16 mouse cellular contexts compared by ENCODE assay signal in the genomic region with DNA sequence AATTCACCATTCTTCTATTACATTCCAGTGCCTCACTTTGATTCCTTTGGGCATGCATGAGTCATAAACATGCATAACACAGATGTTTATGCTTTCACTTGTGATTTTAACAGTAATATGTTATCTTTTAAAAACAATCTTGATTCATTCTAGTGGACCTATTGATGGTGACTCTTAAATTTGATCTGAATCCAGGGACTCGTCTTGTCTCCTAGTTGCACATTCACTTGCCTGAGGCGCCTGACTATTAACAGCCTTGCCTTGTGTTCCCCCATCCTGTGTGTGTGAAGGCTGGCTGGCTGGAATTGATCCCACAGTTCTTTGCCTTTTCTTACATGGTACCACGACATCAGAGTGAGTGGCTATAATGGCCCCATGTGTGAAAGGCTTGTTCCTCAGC.
"Had no signal": no experiment of that assay in that cellular context is flagged by ENCODE, and none has a peak within 500 bp of the region (broad histone marks: within the 10 kb centered on the region; RNA-seq: fewer than 3 reads in every experiment).

No protein-coding gene starts in this region.

- H3K4me3 ChIP-seq: neural tube, embryonic 12.5 days; neural tube, embryonic 13.5 days; neural tube, embryonic 15.5 days; stomach, embryonic 15.5 days had no signal

- H3K4me1 ChIP-seq: neural tube, embryonic 12.5 days; neural tube, embryonic 13.5 days; neural tube, embryonic 15.5 days; stomach, embryonic 15.5 days had no signal

- DNase-seq: retina, postnatal 1 day; right cerebral cortex, adult 18-20 months; right cerebral cortex, postnatal 14 days; right cerebral cortex, postnatal 25 days; right cerebral cortex, postnatal 4 days; spleen, adult 18-20 months; thymus, adult 18-20 months; thymus, adult 2 months; thymus, postnatal 14 days; thymus, postnatal 25 days; thymus, postnatal 36 days had no signal

- H3K36me3 ChIP-seq: neural tube, embryonic 12.5 days; neural tube, embryonic 13.5 days; neural tube, embryonic 15.5 days; stomach, embryonic 15.5 days had no signal

- H3K27me3 ChIP-seq: neural tube, embryonic 12.5 days; neural tube, embryonic 13.5 days; neural tube, embryonic 15.5 days; stomach, embryonic 15.5 days had no signal

- H3K27ac ChIP-seq: neural tube, embryonic 12.5 days; neural tube, embryonic 13.5 days; neural tube, embryonic 15.5 days; stomach, embryonic 15.5 days; stomach, postnatal 0 days had no signal
